Mouse (Mus musculus) embryonic facial prominence, embryonic 10.5 days (tissue): Measurements from ENCODE around the gene Dtnbp1. TPM values are rescaled to one million over a fixed set of nuclear protein-coding genes. Genes with fewer than 3 reads are reported as not detected.

Experiments
- DNase-seq: peaks from one replicate; pipeline ENCODE4 v3.0.0-alpha.2; 2017; ENCODE audit warnings: low spot score
- H3K27ac ChIP-seq: fragments of 300-500 bp; sonication (generic); replicated peaks from 2 replicates; pipeline ENCODE4 v1.5.1; 2016; ENCODE audit warnings: mild to moderate bottlenecking
- H3K27me3 ChIP-seq: fragments of 300-500 bp; sonication (generic); replicated peaks from 2 replicates; pipeline ENCODE4 v1.6.1; 2016; ENCODE audit warnings: low read depth, mild to moderate bottlenecking; ENCODE audit not compliant: poor library complexity, severe bottlenecking
- H3K36me3 ChIP-seq: fragments of 300-500 bp; sonication (generic); replicated peaks from 2 replicates; pipeline ENCODE4 v1.6.1; 2016; ENCODE audit warnings: mild to moderate bottlenecking, moderate library complexity
- H3K4me1 ChIP-seq: fragments of 300-500 bp; sonication (generic); 2 replicates; pipeline ENCODE4 v1.6.1; 2016
- H3K4me3 ChIP-seq: fragments of 300-500 bp; sonication (generic); 2 replicates; pipeline ENCODE4 v1.5.1; 2016; ENCODE audit warnings: mild to moderate bottlenecking, moderate library complexity
- H3K9me3 ChIP-seq: fragments of 300-500 bp; sonication (generic); 2 replicates; pipeline ENCODE4 v1.6.1; 2016; ENCODE audit warnings: mild to moderate bottlenecking
- WGBS: fragments of 180-500 bp; shearing (Covaris S2); methylation state at CpG from one replicate; pipeline ENCODE4 v1.1.7; 2016; 5-methylcytosine and 5-hydroxymethylcytosine counted together
- polyA plus RNA-seq: library from polyadenylated mRNA; unstranded; fragments of >200 nt; fragmentation: Nextera tagmentation; extraction: Ambion mirVana; gene quantifications from 2 replicates; pipeline ENCODE4 v1.2.1, GENCODE M21; 2016

The Dtnbp1 gene
- 85.8 and 86.3 TPM in 2 replicates for polyA plus RNA-seq

DNA sequence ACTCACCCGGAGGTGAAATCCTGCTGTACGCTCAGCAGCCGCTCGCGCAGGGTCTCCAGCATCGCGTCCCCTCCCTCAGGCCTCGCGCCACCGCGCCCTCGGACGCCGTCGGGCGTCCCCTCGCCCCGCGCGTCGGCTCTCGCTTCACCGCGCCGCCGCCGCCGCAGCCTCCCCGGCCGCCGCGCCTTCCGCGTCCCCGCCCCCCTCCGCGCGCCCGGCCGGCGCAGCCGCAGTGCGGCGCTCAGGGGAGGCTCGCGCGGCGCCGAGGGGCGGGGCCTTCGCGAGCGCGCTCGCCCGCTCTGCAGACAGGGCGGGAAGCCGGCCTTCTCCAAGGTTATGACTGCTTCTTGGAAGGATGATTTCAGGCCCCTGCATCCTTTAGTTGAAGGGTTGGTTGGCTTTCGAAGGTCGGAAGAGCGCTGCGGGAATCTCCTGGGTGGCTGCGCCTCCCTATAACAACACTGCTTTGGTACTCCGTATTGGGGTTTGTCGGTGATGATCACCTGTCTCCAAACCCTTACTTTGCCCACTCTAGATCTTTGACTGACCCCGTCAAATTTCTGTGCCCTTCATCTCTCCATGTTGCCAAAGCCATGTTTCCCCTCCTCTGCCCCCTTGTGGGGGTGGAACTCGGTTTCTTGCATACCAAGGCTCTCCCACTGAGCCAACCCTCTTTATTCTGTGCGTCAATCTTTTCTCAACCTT lies at the start of gene Dtnbp1:
Gene Dtnbp1, minus strand, starts transcription at position 237 of the 705 bp plus-strand sequence.
- peak within 1 kb of the TSS; percentile 93 for H3K27ac ChIP-seq
- WGBS: 2% methylated on average over 68 of the region's 68 CpGs
- H3K9me3 ChIP-seq: no peaks in the 10 kb centered on the region

DNA sequence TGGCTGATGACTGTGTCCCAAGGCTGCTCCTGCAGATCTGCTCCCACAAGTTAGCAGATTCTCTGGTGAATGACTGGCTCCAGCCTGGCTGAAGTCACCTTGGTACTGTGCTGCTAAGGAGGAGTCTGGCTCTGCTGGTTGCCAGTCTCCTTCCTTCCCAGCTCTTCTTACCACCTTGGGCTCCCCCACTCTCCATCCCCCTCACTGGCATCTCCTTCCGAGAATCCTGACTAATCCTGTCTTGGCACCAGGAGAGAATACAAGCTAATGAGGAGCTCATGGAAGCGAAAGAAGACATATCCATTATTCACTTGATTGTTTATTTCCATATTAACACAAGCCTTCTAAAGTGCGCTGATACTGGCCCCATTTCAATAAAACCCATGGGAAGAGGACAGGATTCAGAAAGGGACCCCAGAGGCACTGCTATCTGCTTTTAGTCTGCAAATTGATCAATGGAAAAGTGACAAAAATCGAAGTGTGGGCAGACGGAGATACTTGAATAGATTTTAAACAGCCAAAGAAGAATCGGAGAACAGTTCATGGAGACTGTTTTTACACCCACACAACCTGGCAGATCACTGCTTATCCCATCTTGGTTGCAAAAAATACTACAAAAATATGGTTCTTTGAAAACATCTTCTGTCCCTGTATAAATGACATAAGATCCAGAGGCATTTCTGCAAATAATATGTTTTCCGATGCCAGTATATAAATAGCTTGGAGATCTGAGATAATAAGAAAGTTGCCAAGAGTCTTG lies 47.5 kb upstream of the Dtnbp1 start:
- Histone ChIP-seq H3K27me3 (no peaks in the 10 kb centered on the region), H3K36me3 (no peaks in the 10 kb centered on the region), H3K4me3 (no peak overlapping the region), H3K4me1 (peaks cover 5% of the 10 kb centered on the region), H3K27ac (no peak overlapping the region), H3K9me3 (no peaks in the 10 kb centered on the region)
- WGBS: 83% methylated on average over 7 of the region's 7 CpGs
- no peak for DNase-seq

More for the DNA sequence above, at the start of gene Dtnbp1:
- Histone ChIP-seq H3K4me3 (peak within 1 kb of the TSS; percentile 91), H3K27me3 (no peaks in the 10 kb centered on the region), H3K4me1 (peaks cover 46% of the 10 kb centered on the region), H3K36me3 (peaks cover 17% of the 10 kb centered on the region)
- DNase-seq: peak; percentile 85

DNA sequence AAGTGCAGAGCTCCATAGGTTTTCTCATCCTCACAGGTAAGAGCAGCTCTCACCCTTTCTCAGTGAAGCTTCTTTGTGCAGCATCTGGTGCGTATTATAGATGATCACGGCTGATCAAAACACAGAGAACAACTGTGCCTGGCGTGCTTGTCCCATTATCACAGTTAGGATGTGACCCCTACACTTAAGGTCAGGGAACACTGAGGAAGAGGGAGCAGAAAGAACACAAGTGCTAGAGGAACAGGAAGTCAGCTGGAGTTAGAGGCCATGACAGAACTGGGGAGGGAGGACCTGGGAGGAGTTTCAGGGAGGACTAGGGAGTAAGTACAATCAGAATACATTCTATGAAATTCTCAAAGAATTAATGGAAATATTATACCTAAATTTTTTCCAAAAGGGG lies 41.5 kb upstream of the Dtnbp1 start:
- Histone ChIP-seq H3K4me1 (peaks cover 9% of the 10 kb centered on the region; the same call in 1 of the 2 replicates), H3K4me3 (no peak overlapping the region), H3K36me3 (no peaks in the 10 kb centered on the region), H3K9me3 (no peaks in the 10 kb centered on the region), H3K27ac (no peak overlapping the region), H3K27me3 (no peaks in the 10 kb centered on the region)
- 49% methylated on average over 3 of the region's 3 CpGs for WGBS
- DNase-seq: peak; percentile 23

DNA sequence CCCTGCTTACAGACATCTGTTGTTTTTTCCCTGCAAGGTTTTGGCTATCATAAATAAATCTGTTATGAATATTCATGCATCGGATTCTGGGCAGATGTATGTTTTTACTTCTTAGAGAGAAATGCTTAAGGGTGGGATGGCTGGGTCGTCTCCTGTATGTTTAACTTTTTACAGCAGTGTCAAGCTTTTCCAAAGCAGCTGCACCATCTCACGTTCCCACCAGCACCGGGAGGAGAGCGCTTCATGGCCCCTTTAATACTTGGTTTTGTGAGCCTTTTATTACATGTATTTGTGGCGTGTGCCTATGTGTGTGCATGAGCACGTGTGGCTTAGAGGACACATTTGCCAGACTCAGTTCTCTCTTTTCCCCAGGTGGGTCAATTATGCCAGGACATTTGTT lies 38.8 kb upstream of the Dtnbp1 start:
- Histone ChIP-seq H3K27me3 (no peaks in the 10 kb centered on the region), H3K4me3 (no peak overlapping the region), H3K9me3 (no peaks in the 10 kb centered on the region), H3K27ac (no peak overlapping the region), H3K4me1 (peaks cover 15% of the 10 kb centered on the region; the same call in 1 of the 2 replicates), H3K36me3 (no peaks in the 10 kb centered on the region)
- DNase-seq: no peak
- WGBS: 88% methylated on average over 7 of the region's 7 CpGs

DNA sequence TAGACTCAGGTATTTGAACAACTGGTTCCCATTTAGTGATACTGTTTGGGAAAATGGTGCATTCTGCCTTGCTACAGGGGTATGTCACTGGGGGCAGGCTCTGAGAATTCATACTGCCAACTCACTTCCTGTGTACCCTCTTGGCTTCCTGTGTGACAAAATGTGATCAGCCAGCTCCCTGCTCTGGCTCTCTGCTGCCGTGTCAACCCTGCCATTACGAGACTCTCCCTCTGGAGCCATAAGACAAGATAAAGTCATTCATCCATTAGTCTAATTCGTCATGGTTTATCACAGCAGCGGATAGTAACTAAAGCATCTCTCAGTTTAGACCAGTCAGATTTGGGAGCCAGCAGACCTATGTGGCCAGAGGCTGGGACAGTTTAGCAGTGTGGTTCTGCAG lies 38.2 kb upstream of the Dtnbp1 start:
- H3K27ac ChIP-seq: no peak overlapping the region
- H3K4me3 ChIP-seq: no peak overlapping the region
- 68% methylated on average over 4 of the region's 4 CpGs for WGBS
- no peaks in the 10 kb centered on the region for H3K9me3 ChIP-seq
- H3K27me3 ChIP-seq: no peaks in the 10 kb centered on the region
- H3K4me1 ChIP-seq: peaks cover 20% of the 10 kb centered on the region
- no peaks in the 10 kb centered on the region for H3K36me3 ChIP-seq
- no peak for DNase-seq

DNA sequence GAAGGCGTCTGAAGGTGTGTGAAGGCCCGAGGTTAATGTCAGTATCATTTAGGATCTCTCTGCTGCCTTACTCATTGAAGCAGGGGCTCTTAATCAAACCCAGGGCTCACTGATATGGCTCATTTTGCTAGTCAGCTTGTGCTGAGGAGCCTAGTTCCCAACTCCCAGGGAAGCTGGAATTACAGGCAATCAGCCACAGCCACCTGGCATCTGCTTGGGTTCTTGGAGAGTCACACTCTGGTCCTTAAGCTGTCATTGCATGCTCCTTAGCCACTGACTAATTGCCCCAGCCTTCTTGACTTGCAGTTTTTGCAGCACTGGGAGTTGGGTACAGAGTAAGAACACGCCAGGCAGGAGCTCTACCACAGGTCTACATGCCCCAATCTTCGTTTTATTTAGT lies 34.5 kb upstream of the Dtnbp1 start:
- no peak overlapping the region for H3K27ac ChIP-seq
- peaks cover 32% of the 10 kb centered on the region for H3K4me1 ChIP-seq
- H3K4me3 ChIP-seq: no peak overlapping the region
- H3K36me3 ChIP-seq: no peaks in the 10 kb centered on the region
- 79% methylated on average over 4 of the region's 4 CpGs for WGBS
- no peak for DNase-seq
- H3K27me3 ChIP-seq: 0 out of 2 replicates have a peak, but pooled peaks cover 3% of the 10 kb centered on the region
- 0 out of 2 replicates have a peak, but pooled peaks cover 4% of the 10 kb centered on the region for H3K9me3 ChIP-seq

DNA sequence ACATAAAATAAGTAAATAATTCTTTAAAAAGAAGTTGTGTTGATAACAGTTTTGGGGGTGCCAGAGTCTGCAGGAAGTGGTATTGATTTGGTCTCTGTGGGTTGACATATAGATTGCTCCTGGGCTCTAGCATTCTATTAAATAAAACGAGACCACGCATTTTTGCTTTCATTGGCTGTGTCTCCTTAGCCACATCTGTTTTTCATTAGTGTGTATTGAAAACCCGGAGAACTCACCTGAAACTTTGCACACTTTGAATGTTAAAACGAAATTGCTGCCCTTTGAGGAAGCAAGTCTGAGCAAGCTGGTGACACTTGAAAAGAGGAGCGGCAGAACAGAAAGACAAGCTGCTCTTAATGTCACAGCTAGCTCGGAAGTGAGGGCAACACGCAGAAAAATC lies 32.8 kb upstream of the Dtnbp1 start:
- WGBS: 46% methylated on average over 7 of the region's 7 CpGs
- Histone ChIP-seq H3K4me1 (peaks cover 33% of the 10 kb centered on the region), H3K36me3 (no peaks in the 10 kb centered on the region), H3K27me3 (0 out of 2 replicates have a peak, but pooled peaks cover 3% of the 10 kb centered on the region), H3K4me3 (no peak overlapping the region), H3K9me3 (0 out of 2 replicates have a peak, but pooled peaks cover 4% of the 10 kb centered on the region), H3K27ac (0 out of 2 replicates have a peak overlapping the region, but pooled peaks have one; percentile 10)
- DNase-seq: no peak

DNA sequence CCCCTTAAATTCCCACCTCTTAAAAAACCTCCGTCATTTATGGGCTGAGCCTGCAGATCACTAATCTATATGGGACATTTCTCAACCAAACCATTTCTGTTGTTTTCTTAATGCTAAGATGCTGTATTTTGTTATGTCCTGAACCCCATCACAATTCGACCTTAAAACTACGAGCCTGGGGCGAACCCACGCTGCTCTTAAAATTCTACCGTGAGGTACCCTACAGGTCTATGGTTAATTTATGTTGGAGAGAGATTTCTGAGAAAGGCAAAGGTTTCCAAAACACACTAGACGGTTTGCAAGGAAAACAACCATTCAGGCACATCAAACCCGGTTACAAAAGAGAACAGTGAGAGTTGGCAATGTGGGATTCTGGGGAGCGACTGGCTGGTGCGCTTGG lies 31.4 kb upstream of the Dtnbp1 start:
- no peak overlapping the region for H3K27ac ChIP-seq
- H3K9me3 ChIP-seq: 0 out of 2 replicates have a peak, but pooled peaks cover 4% of the 10 kb centered on the region
- 0 out of 2 replicates have a peak, but pooled peaks cover 3% of the 10 kb centered on the region for H3K27me3 ChIP-seq
- DNase-seq: no peak
- whole genome bisulfite sequencing: 93% methylated on average over 10 of the region's 10 CpGs
- H3K4me1 ChIP-seq: peaks cover 33% of the 10 kb centered on the region
- no peak overlapping the region for H3K4me3 ChIP-seq
- H3K36me3 ChIP-seq: no peaks in the 10 kb centered on the region

DNA sequence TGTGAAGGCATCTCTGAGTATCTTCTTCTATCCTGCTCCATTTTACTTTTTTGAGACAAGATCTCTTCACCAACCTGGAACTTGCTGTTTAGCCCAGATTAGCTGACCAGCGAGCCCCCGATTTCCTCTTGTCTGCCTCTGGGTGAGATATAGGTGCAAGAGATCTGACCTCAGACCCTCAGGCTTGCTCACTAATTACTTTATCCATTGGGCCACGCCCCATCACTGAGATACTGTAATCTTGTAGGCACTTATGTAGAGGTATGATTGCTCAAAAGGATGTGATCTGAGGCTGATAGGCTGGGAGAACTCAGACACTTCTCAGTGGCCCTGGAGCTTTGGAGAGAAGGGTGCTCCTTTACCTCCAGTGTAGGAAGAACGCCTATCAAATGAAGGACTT lies 30.5 kb upstream of the Dtnbp1 start:
- H3K4me1 ChIP-seq: peaks cover 33% of the 10 kb centered on the region
- 80% methylated on average over 4 of the region's 4 CpGs for WGBS
- 0 out of 2 replicates have a peak, but pooled peaks cover 3% of the 10 kb centered on the region for H3K27me3 ChIP-seq
- DNase-seq: no peak
- no peaks in the 10 kb centered on the region for H3K36me3 ChIP-seq
- H3K9me3 ChIP-seq: 0 out of 2 replicates have a peak, but pooled peaks cover 4% of the 10 kb centered on the region
- no peak overlapping the region for H3K27ac ChIP-seq
- H3K4me3 ChIP-seq: no peak overlapping the region

DNA sequence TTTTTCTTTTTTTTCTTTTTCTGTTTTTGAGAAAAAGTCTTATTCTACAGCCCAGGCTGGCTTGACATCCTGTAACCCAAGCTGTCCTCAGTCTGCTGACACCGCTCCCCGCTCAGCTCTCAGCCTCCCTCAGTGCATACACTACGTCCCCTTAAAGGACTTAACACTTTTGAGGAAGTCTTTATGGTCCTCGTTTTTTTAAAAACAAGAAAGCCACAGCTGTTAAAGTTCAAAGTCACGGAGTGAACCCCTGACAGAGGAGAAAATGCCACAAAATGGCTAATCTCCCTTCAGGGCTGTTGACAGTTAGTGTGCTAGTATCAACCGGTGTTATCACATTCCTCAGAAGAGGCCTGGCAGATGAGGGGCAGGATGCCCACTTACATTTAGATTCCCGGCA lies 29.8 kb upstream of the Dtnbp1 start:
- Histone ChIP-seq H3K27me3 (0 out of 2 replicates have a peak, but pooled peaks cover 3% of the 10 kb centered on the region), H3K27ac (no peak overlapping the region), H3K4me1 (peaks cover 33% of the 10 kb centered on the region), H3K36me3 (no peaks in the 10 kb centered on the region), H3K9me3 (0 out of 2 replicates have a peak, but pooled peaks cover 4% of the 10 kb centered on the region), H3K4me3 (no peak overlapping the region)
- no peak for DNase-seq
- WGBS: 59% methylated on average over 7 of the region's 7 CpGs

DNA sequence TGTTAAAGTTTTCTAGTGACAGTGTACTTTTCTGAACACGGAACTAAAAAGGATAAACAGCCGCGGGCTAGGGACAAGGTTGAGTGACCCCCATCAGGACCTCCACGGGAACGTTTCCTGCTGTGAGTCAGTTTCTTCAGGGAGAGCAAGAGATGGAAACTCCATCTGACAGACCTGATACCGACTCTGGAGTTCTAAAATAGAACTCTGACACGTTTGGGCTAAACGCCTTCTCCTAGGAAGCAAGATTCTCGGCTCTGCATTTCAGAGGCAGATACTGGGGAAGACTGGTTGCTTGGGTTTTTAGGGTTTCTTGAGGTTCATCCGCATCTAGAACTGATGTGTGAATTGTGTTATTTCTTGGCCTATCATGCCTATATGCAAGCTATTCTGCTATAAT lies 29.4 kb upstream of the Dtnbp1 start:
- Histone ChIP-seq H3K4me3 (no peak overlapping the region), H3K27ac (no peak overlapping the region), H3K4me1 (peaks cover 29% of the 10 kb centered on the region), H3K36me3 (no peaks in the 10 kb centered on the region), H3K27me3 (0 out of 2 replicates have a peak, but pooled peaks cover 3% of the 10 kb centered on the region), H3K9me3 (0 out of 2 replicates have a peak, but pooled peaks cover 4% of the 10 kb centered on the region)
- WGBS: 62% methylated on average over 10 of the region's 10 CpGs
- no peak for DNase-seq

DNA sequence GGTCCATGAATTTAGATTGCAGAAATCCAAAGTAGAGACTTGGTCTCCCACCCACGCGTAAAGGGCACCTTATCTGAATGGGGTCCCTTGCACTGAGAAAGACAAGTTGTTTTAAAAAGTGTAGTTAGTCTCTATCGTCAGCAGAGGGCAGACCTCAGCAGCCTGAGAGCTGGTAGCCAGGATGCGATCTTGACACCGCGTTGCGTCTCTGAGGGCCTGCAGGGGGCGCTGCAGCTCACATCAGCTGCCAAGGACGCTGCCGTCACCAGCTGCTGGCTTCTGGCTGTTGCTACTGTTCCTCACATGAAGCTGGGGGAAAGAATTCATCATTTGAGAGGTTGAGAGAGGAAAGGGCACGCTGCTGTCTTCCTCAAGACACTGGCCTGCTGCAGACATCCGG lies 28.9 kb upstream of the Dtnbp1 start:
- Histone ChIP-seq H3K4me1 (peaks cover 27% of the 10 kb centered on the region), H3K4me3 (no peak overlapping the region), H3K36me3 (no peaks in the 10 kb centered on the region), H3K27me3 (0 out of 2 replicates have a peak, but pooled peaks cover 3% of the 10 kb centered on the region), H3K9me3 (0 out of 2 replicates have a peak, but pooled peaks cover 4% of the 10 kb centered on the region), H3K27ac (no peak overlapping the region)
- WGBS: 14% methylated on average over 12 of the region's 12 CpGs
- peak; percentile 89 for DNase-seq
